Mouse (Mus musculus): ENCODE data around the gene Phkg1.

DNA sequence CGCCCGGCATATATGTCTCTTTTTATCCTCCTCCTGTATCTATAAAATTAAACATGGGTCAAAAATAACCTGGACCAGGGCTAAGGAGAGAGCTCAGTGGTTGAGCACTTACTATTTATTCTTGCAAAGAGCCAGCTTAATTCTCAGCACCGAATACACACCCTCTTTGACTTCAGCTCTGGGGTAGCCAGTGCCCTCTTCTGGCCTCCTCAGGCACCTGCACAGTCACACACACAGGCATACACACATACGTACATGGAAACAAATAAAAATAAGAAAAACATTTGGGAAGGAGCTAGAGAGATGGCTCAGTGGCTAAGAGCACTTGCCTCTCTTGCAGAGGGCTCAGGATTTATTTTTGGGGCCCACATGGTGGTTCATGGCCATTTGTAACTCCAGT, 23.6 kb upstream of the Phkg1 start:
- TF ChIP-seq CTCF (IDR thresholded peaks at IDR 0.05; ENCODE audit: low read depth) (no peak), EP300 (IDR thresholded peaks at IDR 0.05; ENCODE audit: low read depth) (no peak)
